Mouse (Mus musculus) heart, adult 2 months (tissue): ENCODE results near the gene Ssh2. TPM values are rescaled to one million over a fixed set of nuclear protein-coding genes. Genes with fewer than 3 reads are reported as not detected.
A peak's percentile ranks its signal among the peaks of the same experiment; 100 is the strongest.

Source experiments
- DNase-seq, 2 experiments: peaks; one replicate each; pipeline ENCODE4 v3.0.0; 2021
- H3K27ac ChIP-seq: fragments of 200-600 bp; 2 replicates; pipeline ENCODE4 v1.8.1; 2022
- H3K27me3 ChIP-seq: fragments of 200-500 bp; 2 replicates; pipeline ENCODE4 v1.6.1; 2012; ENCODE audit warnings: mild to moderate bottlenecking, low read length, inconsistent platforms, mixed read lengths; ENCODE audit not compliant: control insufficient read depth, insufficient read depth
- H3K36me3 ChIP-seq: fragments of 200-500 bp; 2 replicates; pipeline ENCODE4 v1.6.1; 2012; ENCODE audit warnings: low read length, inconsistent platforms; ENCODE audit not compliant: control insufficient read depth, insufficient read depth
- H3K4me1 ChIP-seq: fragments of 200-500 bp; 2 replicates; pipeline ENCODE4 v1.6.1; 2011; ENCODE audit warnings: low read length; ENCODE audit not compliant: control insufficient read depth, insufficient read depth
- H3K4me3 ChIP-seq: fragments of 200-600 bp; 2 replicates; pipeline ENCODE4 v1.8.1; 2022
- H3K79me2 ChIP-seq: fragments of 200-500 bp; replicated peaks from 2 replicates; pipeline ENCODE4 v1.6.1; 2012; ENCODE audit warnings: mild to moderate bottlenecking, inconsistent platforms, low read length, moderate library complexity, mixed read lengths; ENCODE audit not compliant: control insufficient read depth, insufficient read depth
- H3K9ac ChIP-seq: fragments of 200-500 bp; 2 replicates; pipeline ENCODE4 v1.6.1; 2012; ENCODE audit warnings: low read depth, mild to moderate bottlenecking, control low read depth, inconsistent platforms, low read length, mixed read lengths
- CTCF ChIP-seq: fragments of 200-600 bp; IDR thresholded peaks from 2 replicates; pipeline ENCODE4 v1.8.1; 2022; ENCODE audit warnings: antibody characterized with exemption, mild to moderate bottlenecking, moderate library complexity
- EP300 ChIP-seq: fragments of 200-500 bp; IDR thresholded peaks from 2 replicates; pipeline ENCODE4 v1.6.1; 2011; ENCODE audit warnings: low read depth, low read length, control low read depth; ENCODE audit not compliant: insufficient read depth
- POLR2A ChIP-seq: fragments of 200-500 bp; IDR thresholded peaks from 2 replicates; pipeline ENCODE4 v1.6.1; 2011; ENCODE audit warnings: mild to moderate bottlenecking, low read depth, low read length, control low read depth; ENCODE audit not compliant: insufficient read depth
- WGBS: fragments of 180-500 bp; shearing (Covaris S2); methylation state at CpG from one replicate; pipeline ENCODE4 v1.1.7; 2018; 5-methylcytosine and 5-hydroxymethylcytosine counted together
- intact Hi-C: fragments of 180-260 bp; cut with DNase I; formaldehyde crosslinking; loops from one replicate; pipeline ENCODE4 v1.15.1; 2025
- polyA plus RNA-seq: library from polyadenylated mRNA; depleted of rRNA; stranded (reverse); fragments of >200 nt; gene quantifications from 2 replicates; pipeline ENCODE4 v1.2.3, GENCODE M21; 2012
- total RNA-seq, 2 experiments: library from RNA; stranded (reverse); gene quantifications; 2 replicates each; pipeline ENCODE4 v1.2.3; 2021

Gene Ssh2
- total and polyA plus RNA-seq, 3 experiments = 22.6 to 76.5 (median 73.7) TPM

DNA sequence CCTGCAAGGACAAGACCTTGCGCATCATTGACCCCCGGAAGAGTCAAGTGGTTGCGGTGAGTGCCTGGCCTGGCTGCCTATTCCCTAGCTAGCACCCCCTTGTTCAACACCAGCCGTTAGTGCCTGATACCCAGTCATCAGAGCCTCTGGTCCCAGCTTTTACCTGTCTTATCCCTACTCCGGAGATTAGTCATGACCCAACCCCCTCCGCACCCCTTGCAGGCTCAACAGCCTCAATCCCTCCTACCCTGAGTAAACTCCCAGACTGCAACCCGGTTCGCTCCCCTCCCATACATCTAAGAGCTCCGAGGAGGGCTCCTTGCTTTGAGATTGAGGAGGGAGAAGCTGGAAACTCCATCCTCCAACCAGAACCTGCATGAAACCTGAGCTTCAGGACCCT lies 250.5 kb downstream of the Ssh2 start:
- intact Hi-C loops = loop anchor here (2.0 to 10.0 kb wide), 3 partner anchors 32 to 372 kb away; no protein-coding TSS in a partner anchor
- no peak for TF ChIP-seq CTCF
- TF ChIP-seq EP300 = no peak
- TF ChIP-seq POLR2A = no peak
- WGBS = 60% methylated on average over 9 of the region's 9 CpGs
- H3K79me2 ChIP-seq = no peaks in the 10 kb centered on the region
- H3K4me3 ChIP-seq = no peak overlapping the region
- H3K36me3 ChIP-seq = peaks cover 4% of the 10 kb centered on the region; the same call in 1 of the 2 replicates
- DNase-seq = no peak
- peaks cover 16% of the 10 kb centered on the region for H3K4me1 ChIP-seq
- no peak overlapping the region for H3K9ac ChIP-seq
- peak overlapping the region; percentile 48 for H3K27ac ChIP-seq
- H3K27me3 ChIP-seq = no peaks in the 10 kb centered on the region

DNA sequence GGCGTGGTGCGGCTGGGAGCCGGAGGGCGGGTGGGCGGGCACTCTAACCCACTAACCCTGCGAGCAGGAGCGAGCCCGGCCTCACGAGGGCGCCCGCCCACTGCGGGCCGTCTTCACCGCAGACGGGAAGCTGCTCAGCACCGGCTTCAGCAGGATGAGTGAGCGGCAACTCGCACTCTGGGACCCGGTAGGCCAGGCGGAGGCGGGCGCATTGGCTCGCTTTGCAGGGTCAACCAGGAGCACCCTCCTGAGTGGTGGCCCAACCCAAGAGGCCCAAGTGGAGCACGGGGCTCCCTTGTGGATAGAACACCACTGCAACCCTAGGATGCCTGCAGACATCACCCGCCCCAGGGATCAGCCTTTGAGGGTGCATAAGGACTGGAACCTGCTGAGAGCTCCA lies 251.1 kb downstream of the Ssh2 start:
- no peaks in the 10 kb centered on the region for H3K79me2 ChIP-seq
- peak overlapping the region; percentile 48 for H3K27ac ChIP-seq
- H3K27me3 ChIP-seq = no peaks in the 10 kb centered on the region
- no peak for TF ChIP-seq EP300
- TF ChIP-seq POLR2A = 0 out of 2 replicates have a peak, but pooled peaks have one; percentile 14
- TF ChIP-seq CTCF = peak; percentile 98
- intact Hi-C loops = loop anchor here (2.0 to 10.0 kb wide), 3 partner anchors 32 to 372 kb away; no protein-coding TSS in a partner anchor
- DNase-seq = peak; percentile 87 to 88
- peak overlapping the region; percentile 39 for H3K9ac ChIP-seq
- peaks cover 4% of the 10 kb centered on the region; the same call in 1 of the 2 replicates for H3K36me3 ChIP-seq
- no peak overlapping the region for H3K4me3 ChIP-seq
- H3K4me1 ChIP-seq = peaks cover 16% of the 10 kb centered on the region
- WGBS = 9% methylated on average over 25 of the region's 25 CpGs

DNA sequence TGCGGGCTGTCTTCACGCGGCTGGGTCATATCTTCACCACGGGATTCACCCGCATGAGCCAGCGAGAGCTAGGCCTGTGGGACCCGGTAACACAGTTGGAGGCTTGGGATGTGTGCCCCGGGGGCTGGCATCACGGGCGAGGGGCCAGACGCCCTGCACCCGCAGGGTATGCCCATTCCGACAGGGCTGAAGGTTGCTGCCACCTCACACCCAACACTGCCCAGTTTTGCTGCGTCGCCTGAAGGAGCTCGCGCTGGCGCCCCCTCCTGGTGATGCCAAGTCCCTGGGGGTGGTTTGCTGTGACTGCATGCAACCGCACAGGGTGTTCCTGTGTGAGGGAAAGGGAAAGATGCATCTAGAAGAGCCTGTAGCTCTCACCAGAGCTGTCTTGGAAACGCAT lies 251.7 kb downstream of the Ssh2 start:
- H3K27me3 ChIP-seq = no peaks in the 10 kb centered on the region
- TF ChIP-seq EP300 (peak; percentile 59; the same call in 1 of the 2 replicates), POLR2A (no peak; the same call in 1 of the 2 replicates), CTCF (peak; percentile 90)
- no peaks in the 10 kb centered on the region for H3K79me2 ChIP-seq
- no peak overlapping the region for H3K4me3 ChIP-seq
- 24% methylated on average over 20 of the region's 20 CpGs for WGBS
- no peak overlapping the region for H3K27ac ChIP-seq
- intact Hi-C loops = loop anchor here (2.0 to 10.0 kb wide), 3 partner anchors 31 to 373 kb away; no protein-coding TSS in a partner anchor
- H3K4me1 ChIP-seq = peaks cover 16% of the 10 kb centered on the region
- H3K36me3 ChIP-seq = peaks cover 4% of the 10 kb centered on the region; the same call in 1 of the 2 replicates
- peak overlapping the region; percentile 22; the same call in 1 of the 2 replicates for H3K9ac ChIP-seq
- peak; percentile 80 to 84 for DNase-seq

DNA sequence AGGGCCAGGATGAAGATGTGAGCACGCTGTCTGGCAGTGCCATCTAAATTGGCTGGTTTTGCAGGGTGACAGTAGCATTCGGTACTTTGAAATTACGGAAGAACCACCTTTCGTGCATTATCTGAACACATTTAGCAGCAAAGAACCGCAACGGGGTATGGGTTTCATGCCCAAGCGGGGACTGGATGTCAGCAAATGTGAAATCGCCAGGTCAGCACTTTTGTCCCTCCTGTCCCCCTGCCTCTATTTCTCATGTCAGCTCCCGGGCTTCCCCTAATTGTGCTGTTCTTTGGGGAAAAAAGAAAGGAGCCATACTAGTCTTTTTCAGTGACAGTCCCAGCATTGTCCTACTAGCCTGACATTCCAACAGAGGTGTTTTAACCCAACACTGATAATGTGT lies 252.3 kb downstream of the Ssh2 start:
- Histone ChIP-seq H3K9ac (no peak overlapping the region), H3K4me1 (peaks cover 16% of the 10 kb centered on the region), H3K36me3 (peaks cover 4% of the 10 kb centered on the region; the same call in 1 of the 2 replicates), H3K4me3 (no peak overlapping the region), H3K27me3 (no peaks in the 10 kb centered on the region), H3K79me2 (no peaks in the 10 kb centered on the region), H3K27ac (no peak overlapping the region)
- 93% methylated on average over 9 of the region's 9 CpGs for WGBS
- no peak for TF ChIP-seq CTCF
- TF ChIP-seq POLR2A = no peak
- TF ChIP-seq EP300 = no peak
- DNase-seq = no peak
- intact Hi-C loops = loop anchor here (10.0 kb wide), 1 partner anchor 374 kb away; no protein-coding TSS in a partner anchor

DNA sequence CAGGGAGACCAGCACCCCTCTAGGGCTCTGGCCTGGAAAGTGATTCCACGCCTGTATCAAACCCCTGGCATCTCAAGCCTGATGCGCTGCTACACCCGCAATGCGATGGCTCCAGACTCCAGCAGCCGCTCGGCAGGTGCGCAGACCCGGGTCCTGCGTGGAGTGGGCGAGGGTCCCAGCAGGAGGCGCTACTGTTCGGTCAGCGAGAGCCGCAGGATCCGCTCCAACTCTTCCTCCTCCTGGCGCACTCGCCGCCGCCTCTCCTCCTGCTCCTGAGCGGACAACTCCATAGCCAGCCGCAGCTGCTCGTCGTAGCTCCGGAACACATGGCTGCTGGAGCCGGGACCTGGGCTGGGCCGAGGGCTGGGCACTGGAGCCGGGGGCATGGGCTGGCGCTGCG lies 255.3 kb downstream of the Ssh2 start:
- intact Hi-C loops = no loop called here
- H3K27ac ChIP-seq = no peak overlapping the region
- H3K4me3 ChIP-seq = no peak overlapping the region
- WGBS = 83% methylated on average over 29 of the region's 29 CpGs
- TF ChIP-seq CTCF (no peak), EP300 (no peak)
- no peak for DNase-seq
- no peaks in the 10 kb centered on the region for H3K36me3 ChIP-seq
- H3K27me3 ChIP-seq = no peaks in the 10 kb centered on the region
- no peaks in the 10 kb centered on the region for H3K79me2 ChIP-seq
- H3K4me1 ChIP-seq = no peaks in the 10 kb centered on the region; the same call in 1 of the 2 replicates
- no peak overlapping the region for H3K9ac ChIP-seq

DNA sequence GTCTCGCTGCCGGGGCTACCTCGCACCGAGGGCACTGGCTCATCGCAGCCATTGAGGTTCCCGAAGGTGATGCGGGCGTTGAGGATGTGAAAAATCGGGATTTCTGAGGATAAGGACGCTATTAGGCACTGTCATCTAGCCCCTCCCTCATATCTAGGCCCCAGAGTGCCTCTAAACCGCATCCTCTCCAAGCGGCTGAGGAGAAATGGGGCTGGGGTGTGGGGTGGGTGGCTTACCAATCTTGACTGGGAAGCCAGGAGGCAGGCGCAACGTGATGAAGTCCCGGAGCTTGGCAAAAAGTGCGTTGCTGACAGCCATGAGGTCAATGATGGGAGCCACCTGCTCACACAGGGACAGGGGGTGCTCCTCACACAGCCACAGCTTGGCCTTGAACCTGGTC lies 256.7 kb downstream of the Ssh2 start:
- WGBS = 89% methylated on average over 16 of the region's 16 CpGs
- no peak for TF ChIP-seq EP300
- TF ChIP-seq CTCF = no peak
- TF ChIP-seq POLR2A = no peak
- Histone ChIP-seq H3K79me2 (no peaks in the 10 kb centered on the region), H3K36me3 (no peaks in the 10 kb centered on the region), H3K4me1 (no peaks in the 10 kb centered on the region), H3K27me3 (no peaks in the 10 kb centered on the region), H3K9ac (no peak overlapping the region), H3K4me3 (no peak overlapping the region), H3K27ac (no peak overlapping the region)
- intact Hi-C loops = no loop called here
- no peak for DNase-seq
